Mouse (Mus musculus) lung, adult 2 months (tissue): Measurements from ENCODE around the gene Fggy.

Experiments
- CTCF ChIP-seq: fragments of 200-500 bp; IDR thresholded peaks from 2 replicates; pipeline ENCODE4 v1.5.1; 2011; ENCODE audit warnings: mild to moderate bottlenecking, low read length, control low read depth; ENCODE audit not compliant: insufficient read depth
- POLR2A ChIP-seq: fragments of 200-500 bp; IDR thresholded peaks from 2 replicates; pipeline ENCODE4 v1.6.1; 2011; ENCODE audit warnings: low read depth, mild to moderate bottlenecking, control low read depth, low read length, borderline replicate concordance; ENCODE audit errors: extremely low read depth

DNA sequence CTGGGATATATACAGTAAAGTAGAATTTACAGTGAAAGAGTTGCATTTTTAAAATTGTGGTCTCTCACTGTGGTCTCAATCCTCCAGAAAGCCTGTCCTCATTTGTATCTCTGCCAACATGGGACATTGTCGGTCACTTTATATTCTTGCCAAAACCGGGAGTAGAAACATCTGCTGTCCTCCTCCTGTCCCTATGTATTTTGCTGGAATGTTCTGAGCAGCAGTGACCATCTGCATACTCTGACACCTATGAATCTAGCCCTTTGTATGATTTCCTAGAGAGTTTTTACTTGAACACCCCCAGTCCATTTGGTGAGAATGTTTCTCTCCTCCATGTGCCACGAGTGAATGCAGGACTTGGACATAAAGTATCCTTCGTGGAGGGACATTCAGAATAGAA is 318.6 kb downstream of the Fggy start:
- TF ChIP-seq POLR2A (no peak), CTCF (no peak)
